Mouse (Mus musculus) limb, embryonic 10.5 days (tissue): ENCODE measurements around the gene Memo1. TPM values are rescaled to one million over a fixed set of nuclear protein-coding genes. Genes with fewer than 3 reads are reported as not detected.
"Not testable (repeated sequence)": the region's sequence is repeated elsewhere in the genome, so short reads cannot be mapped to it uniquely, and the experiment has no call there.

Experiments used
- DNase-seq: peaks from one replicate; pipeline ENCODE4 v3.0.0-alpha.2; 2017; ENCODE audit warnings: low spot score
- H3K27ac ChIP-seq: fragments of 300-500 bp; sonication (generic); 2 replicates; pipeline ENCODE4 v1.5.1; 2016; ENCODE audit warnings: mild to moderate bottlenecking
- H3K27me3 ChIP-seq: fragments of 300-500 bp; sonication (generic); 2 replicates; pipeline ENCODE4 v1.6.1; 2016; ENCODE audit warnings: low read depth, mild to moderate bottlenecking; ENCODE audit not compliant: poor library complexity, severe bottlenecking
- H3K36me3 ChIP-seq: fragments of 300-500 bp; sonication (generic); 2 replicates; pipeline ENCODE4 v1.6.1; 2016; ENCODE audit warnings: mild to moderate bottlenecking, moderate library complexity
- H3K4me1 ChIP-seq: fragments of 300-500 bp; sonication (generic); 2 replicates; pipeline ENCODE4 v1.6.1; 2016
- H3K4me3 ChIP-seq: fragments of 300-500 bp; sonication (generic); 2 replicates; pipeline ENCODE4 v1.5.1; 2016; ENCODE audit warnings: mild to moderate bottlenecking, moderate library complexity
- H3K9me3 ChIP-seq: fragments of 300-500 bp; sonication (generic); replicated peaks from 2 replicates; pipeline ENCODE4 v1.6.1; 2016; ENCODE audit warnings: mild to moderate bottlenecking
- WGBS: fragments of 180-500 bp; shearing (Covaris S2); methylation state at CpG from one replicate; pipeline ENCODE4 v1.1.7; 2016; 5-methylcytosine and 5-hydroxymethylcytosine counted together
- polyA plus RNA-seq: library from polyadenylated mRNA; unstranded; fragments of >200 nt; fragmentation: Nextera tagmentation; extraction: Ambion mirVana; gene quantifications from 2 replicates; pipeline ENCODE4 v1.2.1, GENCODE M21; 2016

The Memo1 gene
- 94.8 and 96.7 TPM in 2 replicates for polyA plus RNA-seq

DNA sequence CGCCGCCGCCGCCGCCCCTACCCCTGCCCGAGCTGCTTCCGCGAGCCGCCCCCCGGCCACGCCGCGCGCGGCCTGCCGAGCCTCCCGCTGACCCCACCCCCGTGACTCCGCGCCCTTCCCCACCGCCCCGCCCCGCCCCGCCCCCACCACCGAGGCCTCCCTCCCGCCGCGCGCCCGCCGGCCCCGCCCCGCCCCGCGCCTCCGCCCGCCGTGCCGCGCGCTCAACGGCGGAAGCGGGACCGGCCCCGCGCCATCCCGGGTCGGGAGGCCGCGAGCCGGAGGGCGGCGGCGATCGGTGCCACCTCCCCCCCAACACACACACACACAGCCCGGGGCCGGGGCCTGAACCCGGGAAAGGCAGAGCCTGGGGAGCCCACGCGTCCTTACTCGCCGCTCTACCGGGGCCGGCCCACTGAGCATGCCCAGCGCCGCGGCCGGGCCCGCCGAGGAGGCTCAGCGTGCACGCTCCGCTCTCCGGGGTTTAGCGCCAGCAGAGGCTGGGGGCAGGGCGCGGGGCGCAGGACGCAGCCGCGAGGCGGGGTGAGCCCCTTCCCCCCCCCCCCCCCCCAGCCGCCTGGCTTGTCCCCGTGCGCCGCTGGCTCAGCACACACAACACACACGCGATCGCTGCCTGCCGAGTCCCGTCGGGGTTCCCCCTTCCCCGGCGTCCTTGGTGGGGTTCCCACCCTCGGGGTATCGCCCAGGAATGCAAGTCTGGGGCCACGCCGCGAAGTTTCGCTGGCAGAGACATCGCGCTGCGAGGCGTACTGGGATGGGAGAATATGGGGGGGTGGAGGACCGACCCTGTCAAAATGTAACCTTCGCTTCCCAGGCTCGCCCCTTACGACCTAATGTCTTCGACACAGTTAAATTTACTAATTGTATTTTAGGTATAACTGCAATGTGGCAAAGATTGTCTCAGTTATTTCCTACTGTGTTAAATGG lies at the start of gene Memo1:
Gene Memo1 (minus strand): TSS at position 496 of the 945 bp plus-strand sequence.
- H3K4me1 ChIP-seq: peaks cover 23% of the 10 kb centered on the region
- under 1% methylated on average over 65 of the region's 110 CpGs for WGBS
- H3K9me3 ChIP-seq: no peaks in the 10 kb centered on the region
- peaks cover 25% of the 10 kb centered on the region for H3K36me3 ChIP-seq
- H3K27ac ChIP-seq: peak within 1 kb of the TSS; percentile 99
- peak within 1 kb of the TSS; percentile 94 for H3K4me3 ChIP-seq
- no peaks in the 10 kb centered on the region for H3K27me3 ChIP-seq
- peak; percentile 86 for DNase-seq

DNA sequence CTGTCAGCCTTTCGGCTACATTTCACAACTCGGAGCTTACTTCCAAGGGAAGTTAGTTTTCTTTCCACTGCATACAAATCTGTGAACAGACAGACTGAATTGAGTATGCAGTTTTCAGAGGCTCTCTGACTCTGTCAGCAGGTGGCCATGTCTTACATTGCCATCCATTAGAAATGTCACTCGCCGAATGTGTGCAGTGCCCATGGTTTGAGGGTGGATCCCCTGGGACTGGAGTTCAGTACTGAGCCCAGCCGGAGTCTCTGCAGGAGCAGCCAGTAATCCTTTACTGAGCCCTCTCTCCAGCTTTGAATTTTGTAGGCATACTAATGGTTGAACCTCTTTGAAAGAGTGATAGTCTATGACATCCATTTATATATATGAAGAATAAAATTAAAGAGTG lies 45.8 kb upstream of the Memo1 start:
- Histone ChIP-seq H3K4me1 (peaks cover 24% of the 10 kb centered on the region), H3K27me3 (no peaks in the 10 kb centered on the region), H3K4me3 (no peak overlapping the region; the same call in 1 of the 2 replicates), H3K9me3 (no peaks in the 10 kb centered on the region), H3K36me3 (peaks cover 25% of the 10 kb centered on the region), H3K27ac (no peak overlapping the region)
- no peak for DNase-seq
- 83% methylated on average over 5 of the region's 5 CpGs for WGBS

DNA sequence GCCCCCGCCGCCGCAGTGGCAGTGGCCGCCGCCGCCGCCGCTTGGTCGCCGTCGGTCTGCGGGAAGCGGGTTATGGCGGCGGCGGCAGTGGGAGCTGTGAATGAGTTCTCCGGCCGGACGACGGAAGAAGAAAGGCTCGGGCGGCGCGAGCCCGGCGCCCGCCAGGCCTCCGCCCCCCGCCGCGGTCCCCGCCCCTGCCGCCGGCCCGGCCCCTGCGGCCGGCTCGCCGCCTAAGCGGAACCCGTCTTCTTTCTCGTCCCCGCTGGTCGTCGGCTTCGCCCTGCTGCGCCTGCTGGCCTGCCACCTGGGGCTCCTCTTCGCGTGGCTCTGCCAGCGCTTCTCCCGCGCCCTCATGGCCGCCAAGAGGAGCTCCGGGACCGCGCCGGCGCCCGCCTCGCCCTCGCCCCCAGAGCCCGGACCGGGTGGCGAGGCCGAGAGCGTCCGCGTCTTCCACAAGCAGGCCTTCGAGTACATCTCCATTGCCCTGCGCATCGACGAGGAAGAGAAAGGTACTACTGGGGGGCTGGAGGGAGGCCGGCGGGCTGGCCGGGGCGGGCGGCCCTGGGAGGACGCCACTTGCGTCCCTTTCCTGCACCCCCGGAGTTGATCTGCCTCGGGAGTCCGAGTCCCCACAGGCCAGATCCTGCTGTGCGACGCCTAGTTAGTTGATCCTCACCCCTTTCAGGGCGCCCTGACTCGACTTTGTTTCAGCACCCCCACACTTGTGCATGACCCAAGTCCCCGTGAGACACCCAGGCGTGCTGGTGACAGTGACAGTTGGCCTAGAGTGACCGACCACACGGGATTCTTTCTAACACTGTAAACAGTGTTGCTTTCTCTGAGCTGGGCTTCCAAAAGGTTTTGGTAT lies 43.9 kb upstream of the Memo1 start, which contains the start of gene Spast:
Gene Spast (plus strand): TSS at position 51 of the 868 bp plus-strand sequence.
- Histone ChIP-seq H3K9me3 (no peaks in the 10 kb centered on the region), H3K27ac (peak within 1 kb of the TSS; percentile 97), H3K36me3 (peaks cover 16% of the 10 kb centered on the region), H3K4me3 (peak within 1 kb of the TSS; percentile 99), H3K4me1 (peaks cover 24% of the 10 kb centered on the region), H3K27me3 (no peaks in the 10 kb centered on the region)
- under 1% methylated on average over 84 of the region's 90 CpGs for WGBS
- peak; percentile 76 for DNase-seq

DNA sequence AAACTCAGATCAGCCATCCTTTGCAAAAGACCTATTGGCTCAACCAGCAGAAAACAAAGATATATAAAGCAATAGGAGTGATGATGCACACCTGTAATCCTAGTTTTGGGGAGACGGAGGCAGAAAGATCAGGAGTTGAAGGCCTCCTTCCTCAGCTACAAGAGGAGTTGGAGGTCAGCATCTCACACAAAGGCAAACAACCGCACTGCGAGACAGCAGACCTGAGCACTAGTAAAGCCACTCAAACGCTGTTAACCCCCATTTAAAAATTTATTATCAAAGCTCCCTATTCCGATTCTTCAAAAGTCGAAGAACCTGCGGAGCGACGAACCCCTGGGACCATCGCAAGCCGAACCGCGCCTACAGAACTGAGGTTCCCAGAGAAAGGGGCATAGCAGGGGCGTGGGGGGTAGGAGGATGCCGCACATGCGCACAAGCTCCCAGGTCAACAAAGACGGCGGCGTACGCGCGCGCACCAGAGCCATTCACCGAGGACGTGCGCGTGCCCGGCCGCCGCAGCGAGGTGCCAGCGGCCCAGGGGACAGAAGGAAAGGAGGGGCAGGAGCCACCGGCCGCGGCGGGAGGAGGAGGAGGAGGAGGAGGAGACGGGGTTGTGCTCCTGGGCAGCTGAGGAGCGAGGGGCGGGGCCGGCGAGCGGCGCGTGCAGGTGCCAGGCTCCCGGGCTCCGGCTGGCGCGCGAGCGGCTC lies 43.1 kb upstream of the Memo1 start:
- peaks cover 24% of the 10 kb centered on the region for H3K4me1 ChIP-seq
- H3K27ac ChIP-seq: peak overlapping the region; percentile 97
- H3K4me3 ChIP-seq: peak overlapping the region; percentile 99
- no peaks in the 10 kb centered on the region for H3K27me3 ChIP-seq
- under 1% methylated on average over 28 of the region's 50 CpGs for WGBS
- H3K36me3 ChIP-seq: peaks cover 10% of the 10 kb centered on the region
- H3K9me3 ChIP-seq: no peaks in the 10 kb centered on the region
- DNase-seq: peak; percentile 99

DNA sequence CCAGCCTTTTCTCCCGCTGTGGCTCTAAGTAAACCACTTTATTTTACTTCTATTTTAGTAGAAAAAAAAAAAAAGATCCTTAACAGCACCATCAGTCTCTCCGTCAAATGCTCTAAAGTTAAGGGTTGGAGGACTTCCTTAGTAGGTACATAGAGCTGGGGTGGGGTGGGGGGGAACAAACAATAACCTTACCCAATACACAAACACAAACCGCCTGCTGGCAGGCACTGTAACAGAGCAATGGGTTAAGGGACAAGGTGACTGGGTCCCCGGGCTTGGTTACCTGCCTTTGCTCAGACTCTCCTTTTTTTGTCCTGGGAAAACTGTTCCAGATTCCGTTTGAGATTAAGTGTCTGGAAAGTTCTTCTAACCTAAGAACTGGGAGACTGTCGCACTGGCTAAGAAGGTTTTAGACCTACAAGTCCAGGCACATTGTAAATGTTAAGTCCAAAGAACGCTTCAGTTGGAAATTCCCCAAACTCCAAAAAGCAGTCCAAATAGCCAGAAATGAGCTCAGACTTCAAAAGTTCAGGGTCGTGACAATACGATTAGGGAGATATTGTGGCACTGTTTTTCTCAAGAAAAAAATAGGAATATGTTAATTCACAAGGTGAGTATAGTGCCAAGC lies 35.8 kb upstream of the Memo1 start:
- no peaks in the 10 kb centered on the region for H3K27me3 ChIP-seq
- no peaks in the 10 kb centered on the region for H3K4me1 ChIP-seq
- H3K4me3 ChIP-seq: no peak overlapping the region
- 83% methylated on average over 9 of the region's 9 CpGs for WGBS
- H3K9me3 ChIP-seq: no peaks in the 10 kb centered on the region
- H3K36me3 ChIP-seq: no peaks in the 10 kb centered on the region
- no peak overlapping the region for H3K27ac ChIP-seq
- DNase-seq: no peak

GRCm38 (mm10) chr17:74328146-74328545 lies 32.8 kb upstream of the Memo1 start:
- not testable (repeated sequence) for H3K36me3 ChIP-seq, H3K9me3 ChIP-seq, H3K4me1 ChIP-seq, H3K27ac ChIP-seq, H3K4me3 ChIP-seq, H3K27me3 ChIP-seq
- peak; percentile 64 for DNase-seq
- 43% methylated on average over 2 of the region's 2 CpGs for WGBS

- H3K4me1 ChIP-seq, H3K4me3 ChIP-seq, H3K27ac ChIP-seq, H3K36me3 ChIP-seq, DNase-seq, H3K9me3 ChIP-seq, H3K27me3 ChIP-seq: not testable (repeated sequence)
- 88% methylated on average over 7 of the region's 7 CpGs for WGBS
Measured at GRCm38 (mm10) chr17:74327195-74327594, 31.9 kb upstream of the Memo1 start.

DNA sequence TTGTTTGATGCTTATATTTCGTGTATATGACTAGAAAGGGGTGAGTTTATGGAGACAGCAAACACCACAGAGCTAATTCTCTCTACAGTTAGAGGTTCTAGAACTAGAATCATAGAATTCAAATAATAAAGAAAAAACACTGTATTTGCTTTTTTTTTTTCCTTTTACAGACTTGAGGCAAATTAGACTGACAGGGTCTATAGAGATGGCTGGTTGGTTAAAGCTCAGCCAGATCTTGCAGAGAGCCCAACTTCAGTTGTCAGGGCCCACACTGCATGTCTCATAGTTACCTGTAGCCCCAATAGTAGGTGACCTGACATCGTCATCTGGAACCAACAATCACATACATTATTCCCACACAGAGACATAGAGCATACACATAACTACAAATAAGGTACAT lies 28.5 kb upstream of the Memo1 start, which contains the start of gene Dpy30:
Gene Dpy30 (minus strand): TSS at position 101 of the 400 bp plus-strand sequence.
- Histone ChIP-seq H3K27ac (no peak within 1 kb of the TSS), H3K4me1 (no peaks in the 10 kb centered on the region), H3K27me3 (no peaks in the 10 kb centered on the region), H3K36me3 (no peaks in the 10 kb centered on the region), H3K9me3 (no peaks in the 10 kb centered on the region), H3K4me3 (no peak within 1 kb of the TSS)
- 84% methylated on average over 2 of the region's 2 CpGs for WGBS
- DNase-seq: no peak

GRCm38 (mm10) chr17:74322400-74323054 lies 27.2 kb upstream of the Memo1 start:
- H3K27ac ChIP-seq: no peak overlapping the region
- no peak for DNase-seq
- H3K36me3 ChIP-seq: no peaks in the 10 kb centered on the region
- 64% methylated on average over 5 of the region's 5 CpGs for WGBS
- no peak overlapping the region for H3K4me3 ChIP-seq
- H3K27me3 ChIP-seq: no peaks in the 10 kb centered on the region
- no peaks in the 10 kb centered on the region for H3K4me1 ChIP-seq
- H3K9me3 ChIP-seq: no peaks in the 10 kb centered on the region

DNA sequence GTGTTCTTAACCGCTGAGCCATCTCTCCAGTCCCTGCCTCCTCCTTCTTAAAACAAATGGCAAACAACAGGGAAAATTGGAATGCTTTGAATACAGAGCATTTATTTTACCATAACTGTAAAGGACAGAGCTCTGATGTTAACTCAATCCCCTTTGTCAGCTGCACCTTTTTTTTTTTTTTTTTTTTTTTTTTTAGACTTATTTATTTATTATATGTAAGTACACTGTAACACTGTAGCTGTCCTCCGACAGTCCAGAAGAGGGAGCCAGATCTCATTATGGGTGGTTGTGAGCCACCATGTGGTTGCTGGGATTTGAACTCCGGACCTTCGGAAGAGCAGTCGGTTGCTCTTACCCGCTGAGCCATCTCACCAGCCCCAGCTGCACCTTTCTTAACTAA lies 23.4 kb upstream of the Memo1 start:
- peaks cover 15% of the 10 kb centered on the region for H3K4me1 ChIP-seq
- H3K36me3 ChIP-seq: peaks cover 7% of the 10 kb centered on the region
- DNase-seq: no peak
- H3K4me3 ChIP-seq: no peak overlapping the region
- no peaks in the 10 kb centered on the region for H3K27me3 ChIP-seq
- WGBS: 92% methylated on average over 6 of the region's 6 CpGs
- H3K27ac ChIP-seq: no peak overlapping the region
- no peaks in the 10 kb centered on the region for H3K9me3 ChIP-seq

- Histone ChIP-seq H3K4me3 (peak overlapping the region; percentile 94), H3K4me1 (peaks cover 15% of the 10 kb centered on the region), H3K36me3 (peaks cover 31% of the 10 kb centered on the region), H3K9me3 (no peaks in the 10 kb centered on the region), H3K27ac (peak overlapping the region; percentile 96), H3K27me3 (no peaks in the 10 kb centered on the region)
- under 1% methylated on average over 48 of the region's 48 CpGs for WGBS
- peak; percentile 92 for DNase-seq
Measured at GRCm38 (mm10) chr17:74316309-74316863, 21.1 kb upstream of the Memo1 start.
